Mouse (Mus musculus) MEL (cell line): Measurements from ENCODE around the gene Rufy4.

Experiments
- CHD1 ChIP-seq: IDR thresholded peaks from 2 replicates; pipeline ENCODE4 v1.6.1; 2012; ENCODE audit warnings: low read depth, mild to moderate bottlenecking, inconsistent platforms, low read length, improper control_type of control experiment
- CTCF ChIP-seq, 3 experiments: IDR thresholded peaks in 2 of 3; conservative IDR thresholded peaks in 1 of 3; 2 replicates each; pipeline ENCODE4 v1.5.1; 2011 to 2012; ENCODE audit warnings: low read length in 3 of 3, low read depth in 2 of 3, mild to moderate bottlenecking in 2 of 3, improper control_type of control experiment in 1 of 3, inconsistent platforms in 1 of 3, mixed read lengths in 1 of 3, moderate library complexity in 1 of 3; ENCODE audit not compliant: control insufficient read depth in 1 of 3, insufficient read depth in 1 of 3, poor library complexity in 1 of 3, severe bottlenecking in 1 of 3
- EP300 ChIP-seq, 2 experiments: IDR thresholded peaks; 2 replicates each; pipeline ENCODE4 v1.6.1; 2011; ENCODE audit warnings: improper control_type of control experiment in 2 of 2, low read length in 2 of 2, low read depth in 1 of 2, mild to moderate bottlenecking in 1 of 2
- ETS1 ChIP-seq: IDR thresholded peaks from 2 replicates; pipeline ENCODE4 v1.6.1; 2012; ENCODE audit warnings: low read depth, mild to moderate bottlenecking, inconsistent platforms, low read length, improper control_type of control experiment, moderate library complexity
- MAFK ChIP-seq: IDR thresholded peaks from 2 replicates; pipeline ENCODE4 v1.6.1; 2011; ENCODE audit warnings: low read depth, mild to moderate bottlenecking, low read length, improper control_type of control experiment, borderline replicate concordance
- NRF1 ChIP-seq: IDR thresholded peaks from 2 replicates; pipeline ENCODE4 v1.6.1; 2014; ENCODE audit warnings: low read depth, mild to moderate bottlenecking, inconsistent platforms, low read length, improper control_type of control experiment, moderate library complexity; ENCODE audit not compliant: poor library complexity, insufficient read depth, severe bottlenecking
- POLR2A ChIP-seq, 2 experiments: IDR thresholded peaks; 2 replicates each; pipeline ENCODE4 v1.6.1; 2011 to 2012; ENCODE audit warnings: low read length in 2 of 2, mild to moderate bottlenecking in 2 of 2, control low read depth in 1 of 2, improper control_type of control experiment in 1 of 2, low read depth in 1 of 2, moderate library complexity in 1 of 2; ENCODE audit not compliant: control insufficient read depth in 1 of 2, insufficient read depth in 1 of 2, poor library complexity in 1 of 2
- POLR2AphosphoS2 ChIP-seq: IDR thresholded peaks from 2 replicates; pipeline ENCODE4 v1.6.1; 2011; ENCODE audit warnings: low read length, improper control_type of control experiment
- TBP ChIP-seq: IDR thresholded peaks from 2 replicates; pipeline ENCODE4 v1.8.0; 2011; ENCODE audit warnings: low read depth, low read length, improper control_type of control experiment

DNA sequence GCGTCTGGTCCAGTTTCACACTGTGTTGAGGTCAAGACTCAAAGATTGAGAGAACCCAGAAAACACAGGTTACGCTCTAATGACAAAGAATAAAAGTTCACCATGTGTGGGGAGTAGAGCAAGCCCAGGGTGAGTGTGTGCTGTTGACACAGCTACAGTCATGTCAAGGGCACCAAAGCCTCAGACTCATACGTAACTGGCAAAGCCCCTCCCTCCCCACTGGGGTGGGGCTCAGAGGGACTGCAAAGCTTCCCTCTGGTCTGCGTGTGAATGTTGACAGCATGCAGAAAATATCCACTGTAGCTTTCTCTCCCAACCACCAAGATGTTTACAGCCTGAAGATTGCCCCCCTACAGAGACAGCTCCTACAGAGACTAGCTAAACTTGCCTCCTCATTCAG, 49.1 kb upstream of the Rufy4 start:
- TF ChIP-seq CTCF (IDR thresholded peaks at IDR 0.05 in 2 of 3, conservative IDR thresholded peaks at IDR 0.05 in 1 of 3; ENCODE audit: control insufficient read depth in 1 of 3, insufficient read depth in 1 of 3, low read depth in 2 of 3, low read length in 3 of 3, poor library complexity in 1 of 3, severe bottlenecking in 1 of 3), result no peak
- no peak for TF ChIP-seq TBP
- no peak for TF ChIP-seq NRF1
- no peak for TF ChIP-seq POLR2A (IDR thresholded peaks at IDR 0.05; ENCODE audit: control insufficient read depth in 1 of 2, insufficient read depth in 1 of 2, low read depth in 1 of 2, low read length in 2 of 2, poor library complexity in 1 of 2)
- TF ChIP-seq ETS1, result no peak
- no peak for TF ChIP-seq CHD1
- TF ChIP-seq POLR2AphosphoS2, result no peak
- no peak for TF ChIP-seq EP300 (IDR thresholded peaks at IDR 0.05; ENCODE audit: low read depth in 1 of 2, low read length in 2 of 2)
- no peak for TF ChIP-seq MAFK
